Mouse (Mus musculus) thymus, postnatal 10 days (tissue): ENCODE data around the gene Arhgap35.

Source experiments
- DNase-seq, 2 experiments: peaks; one replicate each; pipeline ENCODE4 v3.0.0; 2021; ENCODE audit warnings: low spot score in 2 of 2

Arhgap35 gene

GRCm38 (mm10) chr7:16524308-16524707, 90.5 kb downstream of the Arhgap35 start:
- no peak for DNase-seq

GRCm38 (mm10) chr7:16519310-16519709, 95.5 kb downstream of the Arhgap35 start:
- no peak for DNase-seq

- DNase-seq, result no peak
Measured at GRCm38 (mm10) chr7:16517198-16517597, 97.6 kb downstream of the Arhgap35 start.

GRCm38 (mm10) chr7:16507284-16507683, 107.5 kb downstream of the Arhgap35 start:
- peak; percentile 46 to 80 for DNase-seq

- DNase-seq, result no peak
Measured at GRCm38 (mm10) chr7:16505226-16505593, 109.6 kb downstream of the Arhgap35 start.

GRCm38 (mm10) chr7:16504573-16505225, 110.1 kb downstream of the Arhgap35 start:
- DNase-seq, result no peak

GRCm38 (mm10) chr7:16501571-16501970, 113.2 kb downstream of the Arhgap35 start:
- DNase-seq, result no peak

- DNase-seq, result no peak
Measured at GRCm38 (mm10) chr7:16499671-16500104, 115.1 kb downstream of the Arhgap35 start.

GRCm38 (mm10) chr7:16496260-16496659, 118.5 kb downstream of the Arhgap35 start:
- DNase-seq, result no peak

- peak; percentile 35 to 58 for DNase-seq
Measured at GRCm38 (mm10) chr7:16493361-16493760, 121.4 kb downstream of the Arhgap35 start.

- DNase-seq, result no peak
Measured at GRCm38 (mm10) chr7:16492211-16492610, 122.6 kb downstream of the Arhgap35 start.

- peak; percentile 65 to 81 for DNase-seq
Measured at GRCm38 (mm10) chr7:16491759-16492158, 123.0 kb downstream of the Arhgap35 start.

- DNase-seq, result peak in 1 of 2 experiments; percentile 36
Measured at GRCm38 (mm10) chr7:16489948-16490347, 124.8 kb downstream of the Arhgap35 start.

- DNase-seq, result no peak
Measured at GRCm38 (mm10) chr7:16488816-16489215, 126.0 kb downstream of the Arhgap35 start.

- DNase-seq, result no peak
Measured at GRCm38 (mm10) chr7:16477628-16478027, 137.2 kb downstream of the Arhgap35 start, which contains the start of gene Npas1. Gene Npas1 (minus strand): TSS chr7:16477728.

- no peak for DNase-seq
Measured at GRCm38 (mm10) chr7:16476600-16476989, 138.2 kb downstream of the Arhgap35 start.

- DNase-seq, result no peak
Measured at GRCm38 (mm10) chr7:16475764-16476599, 138.8 kb downstream of the Arhgap35 start.

GRCm38 (mm10) chr7:16475321-16475720, 139.5 kb downstream of the Arhgap35 start:
- no peak for DNase-seq

- no peak for DNase-seq
Measured at GRCm38 (mm10) chr7:16474445-16474844, 140.3 kb downstream of the Arhgap35 start.

GRCm38 (mm10) chr7:16473847-16474246, 140.9 kb downstream of the Arhgap35 start:
- no peak for DNase-seq

GRCm38 (mm10) chr7:16472116-16472709, 142.6 kb downstream of the Arhgap35 start:
- DNase-seq, result no peak

- no peak for DNase-seq
Measured at GRCm38 (mm10) chr7:16471549-16471948, 143.2 kb downstream of the Arhgap35 start.

GRCm38 (mm10) chr7:16468115-16468514, 146.7 kb downstream of the Arhgap35 start:
- no peak for DNase-seq
